Mouse (Mus musculus): ENCODE measurements around the gene Itpkb. TPM values are rescaled to one million over a fixed set of nuclear protein-coding genes. Genes with fewer than 3 reads are reported as not detected.
A peak's percentile ranks its signal among the peaks of the same experiment; 100 is the strongest.

The Itpkb gene
- total and polyA plus RNA-seq, 3 experiments, result 4.2 to 14.4 (median 10.6) TPM

GRCm38 (mm10) chr1:180434925-180435324 is 104.6 kb downstream of the Itpkb start:
- no peaks in the 10 kb centered on the region for H3K9me3 ChIP-seq (replicated peaks; ENCODE audit: low read length)
- H3K36me3 ChIP-seq (replicated peaks in 1 of 2; ENCODE audit: control insufficient read depth in 1 of 2, insufficient read depth in 1 of 2, low read length in 1 of 2), result no peaks in the 10 kb centered on the region
- no peaks in the 10 kb centered on the region for H3K79me2 ChIP-seq (replicated peaks; ENCODE audit: control insufficient read depth, extremely low read depth, insufficient read depth, poor library complexity, severe bottlenecking)
- H3K9ac ChIP-seq (ENCODE audit: insufficient read depth, low read depth), result no peak overlapping the region
- peaks cover 11 to 51% of the 10 kb centered on the region in 2 experiments for H3K4me1 ChIP-seq (ENCODE audit: control insufficient read depth in 1 of 2, insufficient read depth in 2 of 2)
- H3K27me3 ChIP-seq (replicated peaks), result no peaks in the 10 kb centered on the region
- dilution Hi-C loops (cut with MboI; ENCODE audit: extremely low pct_ligation_motif_present, extremely low pct_unique_long_range_greater_than_20kb, low sequenced_read_pairs), result no loop called here
- H3K4me2 ChIP-seq (ENCODE audit: insufficient read depth, low read depth, poor library complexity, severe bottlenecking), result no peak overlapping the region
- no peak overlapping the region for H3K4me3 ChIP-seq (replicated peaks in 1 of 3; ENCODE audit: low read depth in 2 of 3, low read length in 2 of 3, poor library complexity in 1 of 3)
- in situ Hi-C loops (cut with MboI; ENCODE audit: low pct_ligation_motif_present, low pct_unique_long_range_greater_than_20kb, low sequenced_read_pairs), result loop anchor here (5.0 kb wide), 3 partner anchors 47 to 332 kb away; partner anchors contain the start of gene Stum
- DNase-seq (ENCODE audit: extremely low read depth), result peak; percentile 55
- TF ChIP-seq MEF2A (IDR thresholded peaks at IDR 0.05; ENCODE audit: borderline replicate concordance, low read depth, low read length) (no peak), SIN3A (IDR thresholded peaks at IDR 0.05; ENCODE audit: low read length) (no peak), KAT2A (IDR thresholded peaks at IDR 0.05; ENCODE audit: insufficient replicate concordance, low read length) (no peak), RCOR1 (conservative IDR thresholded peaks at IDR 0.05; ENCODE audit: low read depth, low read length) (no peak), TCF12 (IDR thresholded peaks at IDR 0.05; ENCODE audit: low read depth, low read length) (no peak), ZMIZ1 (IDR thresholded peaks at IDR 0.05; ENCODE audit: low read depth, low read length) (no peak), USF1 (IDR thresholded peaks at IDR 0.05; ENCODE audit: low read depth, low read length) (no peak), BHLHE40 (IDR thresholded peaks at IDR 0.05; ENCODE audit: low read depth, low read length) (no peak), ZC3H11A (IDR thresholded peaks at IDR 0.05; ENCODE audit: low read depth, low read length) (no peak), UBTF (IDR thresholded peaks at IDR 0.05; ENCODE audit: low read depth, low read length) (no peak), NRF1 (IDR thresholded peaks at IDR 0.05; ENCODE audit: low read depth, low read length) (no peak)
- H3K27ac ChIP-seq (ENCODE audit: insufficient read depth, low read depth), result no peak overlapping the region

- no peak overlapping the region for H3K27ac ChIP-seq (ENCODE audit: insufficient read depth, low read depth)
- H3K27me3 ChIP-seq (replicated peaks), result peaks cover 5% of the 10 kb centered on the region
- in situ Hi-C loops (cut with MboI; ENCODE audit: low pct_ligation_motif_present, low pct_unique_long_range_greater_than_20kb, low sequenced_read_pairs) (loop anchor here (5.0 kb wide), 2 partner anchors 43 to 108 kb away; partner anchors contain the start of gene Stum), dilution Hi-C loops (cut with MboI; ENCODE audit: extremely low pct_ligation_motif_present, extremely low pct_unique_long_range_greater_than_20kb, low sequenced_read_pairs) (no loop called here)
- DNase-seq (ENCODE audit: extremely low read depth), result no peak
- no peak overlapping the region for H3K4me2 ChIP-seq (ENCODE audit: insufficient read depth, low read depth, poor library complexity, severe bottlenecking)
- H3K9ac ChIP-seq (ENCODE audit: insufficient read depth, low read depth), result no peak overlapping the region
- H3K4me1 ChIP-seq (ENCODE audit: control insufficient read depth in 1 of 2, insufficient read depth in 2 of 2), result peaks cover 3 to 11% of the 10 kb centered on the region in 2 experiments
- no peaks in the 10 kb centered on the region for H3K9me3 ChIP-seq (replicated peaks; ENCODE audit: low read length)
- H3K4me3 ChIP-seq (replicated peaks in 1 of 3; ENCODE audit: low read depth in 2 of 3, low read length in 2 of 3, poor library complexity in 1 of 3), result no peak overlapping the region
- no peaks in the 10 kb centered on the region for H3K36me3 ChIP-seq (replicated peaks in 1 of 2; ENCODE audit: control insufficient read depth in 1 of 2, insufficient read depth in 1 of 2, low read length in 1 of 2)
- TF ChIP-seq SIN3A (IDR thresholded peaks at IDR 0.05; ENCODE audit: low read length) (no peak), KAT2A (IDR thresholded peaks at IDR 0.05; ENCODE audit: insufficient replicate concordance, low read length) (no peak), ETS1 (conservative IDR thresholded peaks at IDR 0.05; ENCODE audit: low read depth, low read length) (no peak), MEF2A (IDR thresholded peaks at IDR 0.05; ENCODE audit: borderline replicate concordance, low read depth, low read length) (no peak), POLR2A (IDR thresholded peaks at IDR 0.05; ENCODE audit: low read depth, low read length) (no peak), RCOR1 (conservative IDR thresholded peaks at IDR 0.05; ENCODE audit: low read depth, low read length) (no peak), E2F4 (IDR thresholded peaks at IDR 0.05; ENCODE audit: insufficient replicate concordance, low read depth, low read length) (no peak), JUND (conservative IDR thresholded peaks at IDR 0.05; ENCODE audit: low read depth, low read length) (no peak), JUN (IDR thresholded peaks at IDR 0.05; ENCODE audit: insufficient read depth, low read depth, low read length) (no peak), GABPA (IDR thresholded peaks at IDR 0.05; ENCODE audit: insufficient replicate concordance, low read depth, low read length) (no peak), MAZ (IDR thresholded peaks at IDR 0.05; ENCODE audit: low read depth, low read length) (no peak), ZNF384 (IDR thresholded peaks at IDR 0.05; ENCODE audit: low read depth, low read length) (no peak), NRF1 (IDR thresholded peaks at IDR 0.05; ENCODE audit: low read depth, low read length) (no peak)
- H3K79me2 ChIP-seq (replicated peaks; ENCODE audit: control insufficient read depth, extremely low read depth, insufficient read depth, poor library complexity, severe bottlenecking), result no peaks in the 10 kb centered on the region
Observed at GRCm38 (mm10) chr1:180439496-180439895, 109.2 kb downstream of the Itpkb start.

All from CH12.LX (cell line).